Mouse (Mus musculus) kidney, embryonic 16.5 days (tissue): Measurements from ENCODE around the gene Nsmce4a. TPM values are rescaled to one million over a fixed set of nuclear protein-coding genes. Genes with fewer than 3 reads are reported as not detected.

Experiments
- ATAC-seq: fragments of 200-750 bp; cut with Nextera tagmentation; 2 replicates; pipeline ENCODE4 v1.8.0; 2017; ENCODE audit warnings: moderate TSS enrichment; ENCODE audit not compliant: low FRiP score, low TSS enrichment
- H3K27ac ChIP-seq: fragments of 300-500 bp; sonication (generic); 2 replicates; pipeline ENCODE4 v1.5.1; 2014; ENCODE audit warnings: low read length
- H3K27me3 ChIP-seq: fragments of 300-500 bp; sonication (generic); 2 replicates; pipeline ENCODE4 v1.6.1; 2014; ENCODE audit warnings: low read length, control low read depth, mixed read lengths; ENCODE audit not compliant: insufficient read depth
- H3K36me3 ChIP-seq: fragments of 300-500 bp; sonication (generic); 2 replicates; pipeline ENCODE4 v1.6.1; 2014; ENCODE audit warnings: low read length, control low read depth, mixed read lengths; ENCODE audit not compliant: insufficient read depth
- H3K4me1 ChIP-seq: fragments of 300-500 bp; sonication (generic); 2 replicates; pipeline ENCODE4 v1.6.1; 2014; ENCODE audit warnings: low read length, control low read depth, mixed read lengths; ENCODE audit not compliant: insufficient read depth
- H3K4me2 ChIP-seq: fragments of 300-500 bp; sonication (generic); replicated peaks from 2 replicates; pipeline ENCODE4 v1.6.1; 2014; ENCODE audit warnings: low read depth, low read length
- H3K4me3 ChIP-seq: fragments of 300-500 bp; sonication (generic); 2 replicates; pipeline ENCODE4 v1.5.1; 2014; ENCODE audit warnings: mild to moderate bottlenecking, low read length
- H3K9ac ChIP-seq: fragments of 300-500 bp; sonication (generic); replicated peaks from 2 replicates; pipeline ENCODE4 v1.6.1; 2014; ENCODE audit warnings: low read length
- H3K9me3 ChIP-seq: fragments of 300-500 bp; sonication (generic); 2 replicates; pipeline ENCODE4 v1.6.1; 2016; ENCODE audit warnings: low read length, control low read depth
- polyA plus RNA-seq: library from polyadenylated mRNA; unstranded; fragments of >200 nt; fragmentation: Nextera tagmentation; extraction: Ambion mirVana; gene quantifications from 2 replicates; pipeline ENCODE4 v1.2.1, GENCODE M21; 2015

The Nsmce4a gene
- polyA plus RNA-seq, 1 experiment from 2014 or later = 155 TPM

DNA sequence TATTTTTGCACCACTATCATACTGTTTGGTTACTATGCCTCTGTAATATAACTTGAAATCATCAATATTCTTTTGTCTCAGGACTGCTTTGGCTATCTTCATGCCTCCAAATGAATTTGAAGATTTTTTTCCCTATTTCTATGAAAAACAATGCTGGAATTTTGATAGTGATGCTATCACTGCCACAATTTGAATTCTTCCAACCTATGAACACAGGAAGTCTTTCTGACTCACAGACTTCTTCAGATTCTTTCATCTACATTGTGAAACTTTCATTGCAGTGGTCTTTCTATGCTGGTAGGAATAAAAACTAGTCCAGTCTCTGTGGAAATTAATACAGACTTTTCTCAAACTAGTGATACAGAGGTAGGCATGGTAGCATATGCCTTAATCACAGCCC lies 80.9 kb downstream of the Nsmce4a start:
- Histone ChIP-seq H3K4me2 (no peak overlapping the region), H3K27ac (no peak overlapping the region), H3K9ac (no peak overlapping the region), H3K4me1 (0 out of 2 replicates have a peak, but pooled peaks cover 3% of the 10 kb centered on the region), H3K27me3 (no peaks in the 10 kb centered on the region), H3K36me3 (peaks cover 24% of the 10 kb centered on the region), H3K9me3 (0 out of 2 replicates have a peak, but pooled peaks cover 5% of the 10 kb centered on the region), H3K4me3 (no peak overlapping the region)
- ATAC-seq = no peak

Other genes starting within 250 kb of the Nsmce4a start
- gene Ate1, start 52.7 kb downstream of the Nsmce4a start, polyA plus RNA-seq = 58.5 and 68.6 TPM in 2 replicates
- 31.3 and 40.0 TPM in 2 replicates for gene Tacc2, start 4.3 kb upstream of the Nsmce4a start, polyA plus RNA-seq
- 0.17 TPM in 1 of 2 replicates, not detected in the other for gene Btbd16, start 201.0 kb upstream of the Nsmce4a start, polyA plus RNA-seq